Mouse (Mus musculus) left cerebral cortex, adult 8-10 months (tissue): Measurements from ENCODE around the gene Prss12. TPM values are rescaled to one million over a fixed set of nuclear protein-coding genes. Genes with fewer than 3 reads are reported as not detected.

Experiments
- DNase-seq, 2 experiments: peaks; one replicate each; pipeline ENCODE4 v3.0.0; 2022; ENCODE audit warnings: low spot score in 2 of 2
- total RNA-seq, 4 experiments: library from RNA; stranded (reverse); gene quantifications; 2 replicates each; pipeline ENCODE4 v1.2.4; 2022

Gene Prss12
- total RNA-seq, result 10 to 100 TPM; 16.7 to 22.3 (median 20.0) TPM

- peak; percentile 30 to 63 for DNase-seq
Observed at GRCm38 (mm10) chr3:123446708-123447537, at the start of gene Prss12. TSS of gene Prss12 (plus strand) at chr3:123446913.

GRCm38 (mm10) chr3:123397562-123398481, 48.9 kb upstream of the Prss12 start:
- no peak for DNase-seq

- DNase-seq, result no peak
Observed at GRCm38 (mm10) chr3:123404945-123405344, 41.8 kb upstream of the Prss12 start.

GRCm38 (mm10) chr3:123411821-123412578, 34.7 kb upstream of the Prss12 start:
- no peak for DNase-seq

- no peak for DNase-seq
Observed at GRCm38 (mm10) chr3:123413173-123413572, 33.5 kb upstream of the Prss12 start.

- DNase-seq, result no peak
Observed at GRCm38 (mm10) chr3:123425647-123426046, 21.1 kb upstream of the Prss12 start.

- DNase-seq, result no peak
Observed at GRCm38 (mm10) chr3:123428005-123428404, 18.7 kb upstream of the Prss12 start.

GRCm38 (mm10) chr3:123429597-123430458, 16.9 kb upstream of the Prss12 start:
- no peak for DNase-seq

GRCm38 (mm10) chr3:123431951-123432674, 14.6 kb upstream of the Prss12 start:
- no peak for DNase-seq

- DNase-seq, result no peak
Observed at GRCm38 (mm10) chr3:123433362-123433761, 13.4 kb upstream of the Prss12 start.

GRCm38 (mm10) chr3:123437608-123438007, 9.1 kb upstream of the Prss12 start:
- DNase-seq, result no peak

GRCm38 (mm10) chr3:123440490-123440889, 6.2 kb upstream of the Prss12 start:
- DNase-seq, result no peak

GRCm38 (mm10) chr3:123444466-123444865, 2.2 kb upstream of the Prss12 start:
- no peak for DNase-seq

- no peak for DNase-seq
Observed at GRCm38 (mm10) chr3:123447538-123448059, 886 bp downstream of the Prss12 start.

- no peak for DNase-seq
Observed at GRCm38 (mm10) chr3:123448096-123448495, 1.4 kb downstream of the Prss12 start.

- no peak for DNase-seq
Observed at GRCm38 (mm10) chr3:123450107-123450506, 3.4 kb downstream of the Prss12 start.

- no peak for DNase-seq
Observed at GRCm38 (mm10) chr3:123452904-123453303, 6.2 kb downstream of the Prss12 start.

- DNase-seq, result no peak
Observed at GRCm38 (mm10) chr3:123459492-123459891, 12.8 kb downstream of the Prss12 start.

- DNase-seq, result no peak
Observed at GRCm38 (mm10) chr3:123460436-123460835, 13.7 kb downstream of the Prss12 start.
